In the genomic region with DNA sequence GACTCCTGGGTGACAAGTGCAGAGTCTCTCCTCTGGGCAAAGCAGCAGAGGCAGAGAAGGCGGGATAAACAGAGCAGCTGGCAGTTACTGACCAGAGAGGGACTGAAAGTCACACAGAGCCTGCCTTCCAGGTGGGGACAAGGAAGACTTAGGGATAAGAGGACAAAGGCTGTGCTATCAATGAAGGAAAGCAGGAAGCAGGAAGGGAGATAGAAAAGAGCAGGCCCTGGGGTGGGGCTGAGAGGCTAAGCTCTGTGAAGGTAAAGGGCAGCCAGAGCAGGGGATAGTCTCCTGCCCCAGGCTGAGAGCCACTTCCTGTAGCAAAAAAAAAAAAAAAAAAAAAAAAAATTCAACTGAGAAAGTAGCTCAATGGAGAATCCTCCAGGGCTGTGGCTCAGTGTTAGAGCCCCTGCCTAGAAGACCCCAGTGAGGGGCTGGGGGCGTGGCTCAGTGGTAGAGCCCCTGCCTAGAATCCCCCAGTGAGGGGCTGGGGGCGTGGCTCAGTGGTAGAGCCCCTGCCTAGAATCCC, we compare ENCODE assay signal across 1 mouse cellular context.
TF ChIP-seq lines count a peak whose summit lies in the region.

No protein-coding gene starts in this region.

TF ChIP-seq in ES-E14, 5 proteins besides CTCF, POLR2A, EP300 and RAD21:
- 0 out of 2 replicates have a peak, but pooled peaks have one; percentile 8 for TF ChIP-seq ZNF384 (IDR thresholded peaks at IDR 0.05; ENCODE audit: low read depth, low read length)
- no peak for TF ChIP-seq ZC3H11A (IDR thresholded peaks at IDR 0.05; ENCODE audit: borderline replicate concordance, low read depth, low read length)
TF ChIP-seq in ES-E14: peak in this region for 1.
